Mouse (Mus musculus) frontal cortex, postnatal 25 days (tissue): Measurements from ENCODE around the gene Limk1.

Experiments used
- DNase-seq, 2 experiments: peaks; one replicate each; pipeline ENCODE4 v3.0.0; 2022; ENCODE audit warnings: low spot score in 2 of 2

Gene Limk1

DNA sequence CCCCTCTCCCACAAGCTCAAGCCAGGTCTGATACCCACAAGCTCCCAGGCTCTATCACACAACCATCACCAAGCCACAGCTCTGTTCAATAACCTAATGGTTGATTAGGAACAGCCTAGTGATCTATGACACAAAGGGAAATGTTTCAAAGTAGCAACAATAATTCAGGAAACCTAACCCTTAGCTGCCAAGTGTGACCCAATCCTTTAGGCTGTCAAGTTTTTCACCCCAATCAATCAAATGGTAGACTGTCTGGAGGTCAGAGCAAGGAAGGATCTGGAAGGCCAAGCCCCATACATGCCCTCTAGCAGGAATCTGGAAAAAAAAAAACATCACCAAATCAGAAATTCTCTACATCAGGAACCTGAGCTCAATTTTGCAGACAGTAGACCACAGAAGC, 57.6 kb downstream of the Limk1 start:
- no peak for DNase-seq

DNA sequence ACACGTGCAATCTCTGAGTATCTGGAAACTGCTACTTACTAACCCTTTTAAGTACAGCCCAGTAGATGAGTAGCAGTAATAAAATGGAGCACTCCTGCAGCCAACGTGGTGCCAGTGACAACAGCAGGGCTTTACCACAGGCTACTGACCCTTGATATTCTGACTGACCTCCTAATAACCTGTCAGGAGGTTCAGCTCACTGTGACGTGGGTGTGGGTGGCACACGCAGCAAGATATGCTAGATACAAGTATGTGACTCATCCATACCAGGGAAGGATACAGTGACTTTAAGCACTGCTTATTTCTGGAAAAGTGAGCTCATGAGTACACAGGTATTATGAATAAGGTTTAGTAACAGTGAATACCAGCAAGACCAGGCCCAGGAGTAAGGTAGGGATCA, 58.9 kb downstream of the Limk1 start:
- no peak for DNase-seq

GRCm38 (mm10) chr5:134622069-134622468, 66.3 kb downstream of the Limk1 start:
- DNase-seq: no peak

DNA sequence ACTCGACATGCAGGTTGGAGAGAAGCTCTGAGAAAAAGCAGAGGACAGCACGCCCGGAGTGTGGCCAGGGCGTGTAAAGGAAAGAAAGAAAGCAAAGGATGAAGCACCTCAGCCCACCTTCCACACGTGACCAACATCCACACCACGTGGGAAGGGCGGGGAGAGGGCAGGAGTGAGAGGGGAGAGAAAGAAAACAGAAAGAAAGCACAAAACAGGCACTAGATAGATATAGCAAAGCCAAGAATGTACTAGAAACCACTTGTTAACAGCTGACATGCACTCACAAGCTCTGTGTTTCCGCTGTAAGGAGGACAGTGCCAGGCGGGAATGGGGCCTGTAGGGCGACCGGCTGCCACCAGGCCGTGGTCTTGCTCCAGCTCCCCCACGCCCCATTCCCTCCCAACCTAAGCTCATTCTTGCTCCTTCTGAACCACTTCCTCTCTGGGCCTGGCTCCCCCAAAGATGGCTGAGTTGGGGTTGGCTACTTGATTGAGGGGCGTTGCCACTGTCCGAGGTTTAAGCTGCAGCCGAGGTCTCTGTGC, 67.2 kb downstream of the Limk1 start:
- DNase-seq: no peak

GRCm38 (mm10) chr5:134620457-134620856, 67.9 kb downstream of the Limk1 start:
- DNase-seq: no peak

GRCm38 (mm10) chr5:134617071-134617470, 71.3 kb downstream of the Limk1 start:
- DNase-seq: peak; percentile 52 to 67

DNA sequence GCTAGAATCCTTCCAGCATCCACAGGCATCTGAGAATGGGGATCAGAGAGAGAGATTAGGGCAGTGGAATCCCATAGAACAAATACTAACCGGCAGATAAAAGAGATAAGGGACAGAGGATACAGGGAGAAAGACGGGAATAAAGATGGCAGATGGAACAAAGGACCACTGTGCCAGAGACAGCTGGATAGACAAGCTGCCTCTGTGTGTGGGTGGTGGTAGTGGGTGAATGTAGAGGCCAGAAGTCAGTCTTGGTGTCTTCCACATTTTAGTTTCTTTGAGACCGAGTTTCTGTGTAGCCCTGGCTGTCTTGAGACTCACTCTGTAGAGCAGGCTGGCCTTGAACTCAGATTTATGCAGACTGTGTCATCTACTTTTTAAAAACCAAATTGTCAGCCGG, 72.6 kb downstream of the Limk1 start:
- no peak for DNase-seq

DNA sequence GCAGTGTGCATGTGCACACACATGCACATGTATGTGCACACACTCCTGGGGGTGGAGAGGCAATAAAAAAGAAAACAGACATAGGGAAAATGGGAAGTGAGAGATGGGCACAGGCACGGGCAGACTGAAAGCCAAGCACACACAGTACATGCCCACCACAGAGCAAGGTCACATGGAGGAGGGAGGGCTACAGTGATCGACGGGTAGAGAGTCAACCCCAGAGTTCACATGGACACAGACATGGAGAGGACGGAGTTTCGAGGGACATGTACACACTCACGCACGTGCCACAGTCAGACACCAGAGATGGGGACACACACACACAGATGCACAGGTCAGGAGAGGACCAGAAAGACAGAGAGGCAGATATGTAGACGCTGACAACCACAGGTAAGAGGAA, 73.0 kb downstream of the Limk1 start:
- no peak for DNase-seq

DNA sequence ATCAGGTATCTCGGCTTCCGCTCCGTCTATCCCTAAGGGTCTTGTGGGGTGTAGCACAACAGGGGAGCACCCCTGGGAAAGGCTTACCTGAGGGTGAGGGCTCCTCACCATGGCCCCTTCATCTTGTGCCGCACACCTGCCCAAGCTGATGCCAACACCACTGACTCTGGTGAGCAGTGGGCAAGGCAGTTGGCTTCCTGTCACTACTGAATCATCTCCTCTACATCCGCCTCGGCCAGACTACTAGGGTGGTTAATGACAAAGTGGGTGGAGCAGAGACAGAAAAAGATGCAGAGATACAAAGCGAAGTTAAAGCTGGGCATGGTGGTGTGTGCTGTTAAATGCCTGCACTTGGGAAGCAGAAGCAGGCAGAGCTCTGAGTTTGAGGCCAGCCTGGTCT, 73.6 kb downstream of the Limk1 start, which contains the start of gene Lat2:
Gene Lat2 (minus strand): TSS at position 224 of the 400 bp plus-strand sequence.
- DNase-seq: no peak

DNA sequence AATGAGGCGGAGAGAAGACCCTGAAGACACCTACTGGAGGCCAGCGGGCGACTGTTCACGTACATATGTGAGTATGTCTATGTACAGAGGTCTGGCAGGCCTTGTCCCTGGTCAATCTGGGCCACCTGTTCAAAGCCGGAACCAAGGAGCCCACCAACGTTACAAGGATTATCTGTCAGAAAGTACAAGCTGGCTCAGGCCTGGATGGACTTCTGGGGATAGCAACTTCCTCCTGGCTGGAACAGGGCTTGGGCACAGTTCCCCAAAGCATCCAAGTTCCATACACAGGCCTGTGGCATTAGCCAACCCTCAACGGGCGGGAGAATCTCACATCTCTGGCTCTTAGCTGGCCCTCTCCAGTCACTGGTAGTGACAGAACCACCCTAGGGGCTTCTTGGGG, 74.1 kb downstream of the Limk1 start:
- DNase-seq: no peak

- DNase-seq: no peak
These were observed 74.7 kb downstream of the Limk1 start for GRCm38 (mm10) chr5:134613727-134614126.

DNA sequence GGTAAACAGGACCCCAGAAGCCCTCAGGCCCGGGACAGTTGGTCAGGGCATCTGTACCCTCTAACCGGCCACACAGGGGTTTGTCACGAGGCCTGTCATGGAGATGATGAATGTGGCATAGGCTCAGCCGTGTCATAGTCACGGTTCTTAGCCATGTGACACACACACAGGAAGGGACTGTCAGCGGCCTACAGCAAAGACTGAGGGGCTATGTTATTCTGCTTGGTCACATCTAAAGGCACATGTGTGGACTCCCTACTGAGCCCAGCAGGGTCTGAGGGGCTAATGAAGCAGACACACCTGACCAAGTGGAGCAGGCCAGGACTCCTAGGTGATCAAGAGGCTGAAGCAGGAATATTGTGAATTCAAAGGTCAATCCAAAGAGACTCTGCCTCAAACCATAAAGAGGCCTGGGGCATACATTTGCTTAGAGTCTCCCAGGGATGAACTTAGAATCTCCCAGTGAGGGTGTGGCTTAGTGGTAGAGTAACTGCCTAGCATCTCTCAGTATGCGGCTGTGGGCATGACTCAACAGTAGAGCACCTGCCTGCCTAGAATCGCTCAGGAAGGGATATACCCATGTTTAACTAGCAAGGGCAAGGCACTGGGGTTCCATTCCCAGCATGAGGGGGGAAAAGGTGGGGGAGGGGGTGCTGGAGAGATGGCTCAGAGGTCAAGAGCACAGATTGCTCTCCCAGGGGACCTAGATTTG, 76.4 kb downstream of the Limk1 start:
- DNase-seq: no peak

DNA sequence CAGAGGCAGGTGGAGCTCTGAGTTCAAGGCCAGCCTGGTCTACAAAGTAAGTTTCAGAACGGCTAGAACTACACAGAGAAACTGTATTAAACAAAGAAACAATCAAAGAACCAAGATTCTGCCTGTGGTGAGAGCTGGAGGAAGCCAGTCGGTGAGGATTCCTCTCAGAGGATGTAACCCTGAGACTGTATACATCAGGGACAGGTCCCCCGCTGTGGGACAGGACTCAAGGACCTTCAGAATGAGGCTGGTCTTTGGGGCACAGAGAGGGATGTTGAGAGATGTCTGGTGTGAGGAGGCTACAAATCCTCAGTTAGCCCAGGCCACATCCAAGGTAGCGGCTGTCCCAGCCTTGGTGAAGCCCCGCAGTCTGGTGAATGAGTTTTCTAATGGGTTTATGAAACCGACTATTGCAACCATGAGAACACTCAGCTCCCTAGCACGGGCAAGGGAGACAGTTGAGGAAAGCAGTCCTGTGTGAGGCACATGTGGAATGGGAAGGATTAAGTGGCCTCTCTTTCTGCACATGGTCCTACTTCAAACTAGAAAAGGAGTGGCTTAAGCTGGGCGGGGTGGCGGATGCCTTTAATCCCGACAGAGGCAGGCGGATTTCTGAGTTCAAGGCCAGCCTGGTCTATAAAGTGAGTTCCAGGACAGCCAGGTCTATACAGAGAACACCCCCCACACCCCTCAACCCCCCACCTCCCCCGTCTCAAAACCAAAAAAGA, 78.3 kb downstream of the Limk1 start:
- no peak for DNase-seq

- DNase-seq: no peak
These were observed 81.3 kb downstream of the Limk1 start for GRCm38 (mm10) chr5:134607121-134607520.

DNA sequence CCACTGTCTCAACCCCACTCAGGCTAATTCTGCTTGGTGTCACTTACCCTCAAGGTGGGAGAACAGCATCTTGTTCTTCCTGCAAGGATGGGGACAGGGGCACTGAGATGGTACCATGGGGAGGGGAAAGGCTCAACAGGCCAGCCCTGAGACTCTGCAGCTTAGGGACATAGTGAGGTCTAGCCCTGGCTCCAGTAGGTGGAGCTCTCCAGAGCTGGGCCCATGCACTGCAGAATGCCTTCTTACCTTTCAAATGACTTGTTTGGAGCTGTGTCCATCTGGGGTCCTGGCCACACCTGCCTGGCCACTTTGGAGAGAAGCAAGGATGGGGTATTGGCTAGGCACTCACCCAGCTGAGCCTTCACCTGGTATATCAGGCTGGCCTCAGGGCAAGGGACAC, 82.1 kb downstream of the Limk1 start:
- DNase-seq: no peak
